Mouse (Mus musculus): ENCODE measurements at regions not wholly inside any gene's neighbourhood (a gene's known extent, or its start where the extent isn't known, plus 50 kb on each side); places are given as distances from the start of the nearest gene placed in this dataset.

DNA sequence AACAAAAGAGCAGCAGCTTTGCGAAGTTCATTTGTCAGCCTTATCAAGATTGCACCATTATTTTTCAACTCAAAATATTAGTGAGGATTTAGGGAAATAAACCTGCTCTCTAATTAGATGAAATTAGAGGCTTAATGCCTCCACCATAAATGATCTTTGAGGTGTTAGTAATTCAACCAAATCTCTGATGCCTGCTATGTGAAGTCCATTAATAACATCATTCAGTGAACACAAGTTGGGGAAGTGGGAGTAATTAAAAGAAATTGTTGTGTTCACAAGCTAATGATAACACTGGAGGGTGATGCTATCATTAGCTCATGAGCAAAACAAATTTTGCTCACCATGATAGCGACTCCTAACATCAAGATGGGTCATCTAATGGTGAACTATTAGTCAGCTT, 246.0 kb downstream of the Ttc6 start:
- TF ChIP-seq MAFK (IDR thresholded peaks at IDR 0.05; ENCODE audit: insufficient read depth, low read depth, low read length) (no peak), ZC3H11A (IDR thresholded peaks at IDR 0.05; ENCODE audit: borderline replicate concordance, low read depth, low read length) (no peak), HCFC1 (IDR thresholded peaks at IDR 0.05; ENCODE audit: borderline replicate concordance, insufficient read depth, low read length) (no peak), CHD2 (IDR thresholded peaks at IDR 0.05; ENCODE audit: low read depth, low read length) (no peak), ZNF384 (IDR thresholded peaks at IDR 0.05; ENCODE audit: low read depth, low read length) (no peak)
